Mouse (Mus musculus) midbrain, embryonic 12.5 days (tissue): ENCODE results near the gene Bahcc1. TPM values are rescaled to one million over a fixed set of nuclear protein-coding genes. Genes with fewer than 3 reads are reported as not detected.

Experiments
- ATAC-seq: fragments of 200-750 bp; cut with Nextera tagmentation; 2 replicates; pipeline ENCODE4 v1.8.0; 2017; ENCODE audit warnings: low read depth, moderate TSS enrichment, moderate library complexity; ENCODE audit not compliant: low FRiP score
- H3K27ac ChIP-seq: fragments of 300-500 bp; sonication (generic); replicated peaks from 2 replicates; pipeline ENCODE4 v1.5.1; 2016; ENCODE audit warnings: mild to moderate bottlenecking
- H3K27me3 ChIP-seq: fragments of 300-500 bp; sonication (generic); 2 replicates; pipeline ENCODE4 v1.6.1; 2016; ENCODE audit warnings: mild to moderate bottlenecking
- H3K36me3 ChIP-seq: fragments of 300-500 bp; sonication (generic); 2 replicates; pipeline ENCODE4 v1.6.1; 2016
- H3K4me1 ChIP-seq: fragments of 300-500 bp; sonication (generic); 2 replicates; pipeline ENCODE4 v1.6.1; 2016
- H3K4me2 ChIP-seq: fragments of 300-500 bp; sonication (generic); replicated peaks from 2 replicates; pipeline ENCODE4 v1.6.1; 2016; ENCODE audit warnings: mild to moderate bottlenecking, moderate library complexity
- H3K4me3 ChIP-seq: fragments of 300-500 bp; sonication (generic); 2 replicates; pipeline ENCODE4 v1.5.1; 2016; ENCODE audit warnings: mild to moderate bottlenecking
- H3K9ac ChIP-seq: fragments of 300-500 bp; sonication (generic); replicated peaks from 2 replicates; pipeline ENCODE4 v1.6.1; 2016; ENCODE audit warnings: mild to moderate bottlenecking, moderate library complexity
- H3K9me3 ChIP-seq: fragments of 300-500 bp; sonication (generic); 2 replicates; pipeline ENCODE4 v1.6.1; 2016; ENCODE audit warnings: mild to moderate bottlenecking
- WGBS: fragments of 180-500 bp; shearing (Covaris S2); methylation state at CpG from one replicate; pipeline ENCODE4 v1.1.7; 2016; 5-methylcytosine and 5-hydroxymethylcytosine counted together
- polyA plus RNA-seq: library from polyadenylated mRNA; unstranded; fragments of >200 nt; fragmentation: Nextera tagmentation; extraction: Ambion mirVana; gene quantifications from 2 replicates; pipeline ENCODE4 v1.2.1, GENCODE M21; 2016

The Bahcc1 gene
- polyA plus RNA-seq, 1 experiment from 2014 or later: 26.1 TPM

- H3K4me1 ChIP-seq: peaks cover 64% of the 10 kb centered on the region
- 0% methylated on average over 10 of the region's 10 CpGs for WGBS
- peak overlapping the region; percentile 100 for H3K9ac ChIP-seq
- ATAC-seq: peak; percentile 74
- H3K4me2 ChIP-seq: peak overlapping the region; percentile 90
- no peaks in the 10 kb centered on the region for H3K27me3 ChIP-seq
- peak overlapping the region; percentile 99 for H3K27ac ChIP-seq
- no peaks in the 10 kb centered on the region for H3K9me3 ChIP-seq
- peaks cover 7% of the 10 kb centered on the region; the same call in 1 of the 2 replicates for H3K36me3 ChIP-seq
- peak overlapping the region; percentile 97 for H3K4me3 ChIP-seq
These were observed 7.5 kb downstream of the Bahcc1 start for GRCm38 (mm10) chr11:120240206-120240605.

GRCm38 (mm10) chr11:120240941-120241890 is 8.5 kb downstream of the Bahcc1 start:
- Histone ChIP-seq H3K27ac (peak overlapping the region; percentile 99), H3K9me3 (no peaks in the 10 kb centered on the region), H3K27me3 (no peaks in the 10 kb centered on the region), H3K4me3 (peak overlapping the region; percentile 97), H3K36me3 (peaks cover 7% of the 10 kb centered on the region; the same call in 1 of the 2 replicates), H3K9ac (peak overlapping the region; percentile 100), H3K4me1 (peaks cover 72% of the 10 kb centered on the region), H3K4me2 (peak overlapping the region; percentile 90)
- WGBS: 7% methylated on average over 29 of the region's 29 CpGs
- no peak for ATAC-seq

- Histone ChIP-seq H3K9me3 (no peaks in the 10 kb centered on the region), H3K27ac (peak overlapping the region; percentile 99), H3K4me3 (peak overlapping the region; percentile 97; the same call in 1 of the 2 replicates), H3K4me1 (peaks cover 82% of the 10 kb centered on the region), H3K4me2 (peak overlapping the region; percentile 90), H3K36me3 (peaks cover 4% of the 10 kb centered on the region; the same call in 1 of the 2 replicates), H3K27me3 (no peaks in the 10 kb centered on the region), H3K9ac (peak overlapping the region; percentile 100; the same call in 1 of the 2 replicates)
- whole genome bisulfite sequencing: 32% methylated on average over 6 of the region's 6 CpGs
- no peak for ATAC-seq
These were observed 9.4 kb downstream of the Bahcc1 start for GRCm38 (mm10) chr11:120241981-120242725.

DNA sequence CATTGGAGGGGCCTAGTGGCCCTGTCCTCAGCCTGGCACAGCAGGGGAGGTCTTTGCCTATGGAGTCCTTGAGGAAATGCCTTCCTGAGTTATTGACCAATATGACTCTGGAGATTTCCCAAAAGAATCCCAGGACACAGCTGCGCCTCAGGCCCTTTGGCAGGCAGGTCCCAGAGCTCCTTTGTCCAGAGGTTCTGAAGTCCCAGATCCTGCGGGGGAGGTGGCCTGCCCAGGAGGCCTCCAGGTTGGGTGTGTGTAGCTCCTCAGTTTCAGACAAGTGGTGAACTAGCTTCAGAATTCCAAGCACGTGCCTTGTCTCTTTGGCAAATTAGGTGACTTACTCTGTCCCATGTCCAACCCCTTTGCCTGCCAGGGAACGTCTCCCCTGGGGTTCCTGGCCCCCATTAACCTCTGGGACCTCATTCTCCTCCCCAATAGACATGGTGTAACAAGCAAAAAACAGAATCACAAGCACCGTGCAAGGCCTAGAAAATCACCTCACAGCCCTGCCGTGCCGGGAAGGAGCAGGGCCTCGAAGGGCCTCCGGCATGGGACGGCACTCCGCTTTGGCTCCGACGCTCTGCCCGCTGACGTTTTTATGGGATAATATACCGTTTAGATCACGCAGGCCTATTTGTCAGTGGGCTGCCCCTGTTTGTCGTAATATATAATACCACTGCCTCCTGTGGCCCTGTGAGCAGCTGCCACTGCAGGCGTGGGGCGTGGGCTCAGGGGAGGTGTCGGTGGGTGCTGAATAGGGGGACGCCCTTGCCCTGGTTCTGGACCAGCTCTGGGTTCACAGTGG is 10.2 kb downstream of the Bahcc1 start:
- H3K4me2 ChIP-seq: peak overlapping the region; percentile 90
- no peaks in the 10 kb centered on the region for H3K27me3 ChIP-seq
- no peak for ATAC-seq
- 44% methylated on average over 22 of the region's 22 CpGs for WGBS
- no peaks in the 10 kb centered on the region for H3K36me3 ChIP-seq
- H3K27ac ChIP-seq: peak overlapping the region; percentile 99
- H3K4me3 ChIP-seq: no peak overlapping the region
- no peaks in the 10 kb centered on the region for H3K9me3 ChIP-seq
- H3K9ac ChIP-seq: peak overlapping the region; percentile 49; the same call in 1 of the 2 replicates
- H3K4me1 ChIP-seq: peaks cover 85% of the 10 kb centered on the region

DNA sequence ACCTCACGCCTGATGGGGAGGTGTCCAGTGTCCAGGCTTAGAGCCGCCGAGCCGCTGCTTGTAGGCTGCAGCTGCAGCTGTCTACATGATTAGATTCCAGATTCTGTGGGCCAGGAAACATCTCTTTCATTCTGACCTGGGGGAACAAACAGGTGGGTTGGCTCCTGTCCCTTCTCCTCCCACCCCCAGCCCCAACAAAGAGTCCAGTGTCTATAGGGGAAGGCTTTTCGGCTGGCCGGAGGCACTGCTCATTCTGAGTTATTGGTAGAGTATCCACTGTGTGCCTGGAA is 10.7 kb downstream of the Bahcc1 start:
- Histone ChIP-seq H3K27me3 (no peaks in the 10 kb centered on the region), H3K9me3 (no peaks in the 10 kb centered on the region), H3K4me2 (peak overlapping the region; percentile 90), H3K4me3 (no peak overlapping the region), H3K27ac (peak overlapping the region; percentile 99), H3K4me1 (peaks cover 89% of the 10 kb centered on the region), H3K36me3 (no peaks in the 10 kb centered on the region), H3K9ac (peak overlapping the region; percentile 49; the same call in 1 of the 2 replicates)
- no peak for ATAC-seq
- WGBS: 40% methylated on average over 6 of the region's 6 CpGs

GRCm38 (mm10) chr11:120248160-120248793 is 15.5 kb downstream of the Bahcc1 start:
- no peak overlapping the region for H3K4me2 ChIP-seq
- H3K9ac ChIP-seq: peak overlapping the region; percentile 24; the same call in 1 of the 2 replicates
- WGBS: 84% methylated on average over 10 of the region's 10 CpGs
- no peaks in the 10 kb centered on the region for H3K9me3 ChIP-seq
- no peaks in the 10 kb centered on the region for H3K36me3 ChIP-seq
- peaks cover 83% of the 10 kb centered on the region for H3K4me1 ChIP-seq
- H3K4me3 ChIP-seq: no peak overlapping the region
- no peak for ATAC-seq
- H3K27me3 ChIP-seq: no peaks in the 10 kb centered on the region
- peak overlapping the region; percentile 42 for H3K27ac ChIP-seq

- Histone ChIP-seq H3K27me3 (no peaks in the 10 kb centered on the region), H3K4me3 (no peak overlapping the region), H3K27ac (no peak overlapping the region), H3K9me3 (no peaks in the 10 kb centered on the region), H3K4me2 (no peak overlapping the region), H3K4me1 (peaks cover 83% of the 10 kb centered on the region), H3K9ac (peak overlapping the region; percentile 24; the same call in 1 of the 2 replicates), H3K36me3 (no peaks in the 10 kb centered on the region)
- WGBS: 87% methylated on average over 6 of the region's 6 CpGs
- ATAC-seq: no peak
These were observed 16.2 kb downstream of the Bahcc1 start for GRCm38 (mm10) chr11:120248899-120249298.

GRCm38 (mm10) chr11:120250991-120251949 is 18.5 kb downstream of the Bahcc1 start:
- Histone ChIP-seq H3K4me1 (peaks cover 86% of the 10 kb centered on the region), H3K4me2 (no peak overlapping the region), H3K4me3 (no peak overlapping the region), H3K27ac (peak overlapping the region; percentile 52), H3K36me3 (no peaks in the 10 kb centered on the region), H3K27me3 (no peaks in the 10 kb centered on the region), H3K9ac (0 out of 2 replicates have a peak overlapping the region, but pooled peaks have one; percentile 24), H3K9me3 (no peaks in the 10 kb centered on the region)
- 75% methylated on average over 18 of the region's 18 CpGs for WGBS
- no peak for ATAC-seq

GRCm38 (mm10) chr11:120251950-120252308 is 19.2 kb downstream of the Bahcc1 start:
- H3K27ac ChIP-seq: peak overlapping the region; percentile 52; the same call in 1 of the 2 replicates
- no peak overlapping the region for H3K4me2 ChIP-seq
- WGBS: 58% methylated on average over 6 of the region's 6 CpGs
- peaks cover 86% of the 10 kb centered on the region for H3K4me1 ChIP-seq
- H3K9ac ChIP-seq: peak overlapping the region; percentile 24; the same call in 1 of the 2 replicates
- no peaks in the 10 kb centered on the region for H3K9me3 ChIP-seq
- H3K4me3 ChIP-seq: no peak overlapping the region
- H3K27me3 ChIP-seq: no peaks in the 10 kb centered on the region
- no peaks in the 10 kb centered on the region for H3K36me3 ChIP-seq
- ATAC-seq: no peak

- Histone ChIP-seq H3K27me3 (no peaks in the 10 kb centered on the region), H3K36me3 (no peaks in the 10 kb centered on the region), H3K4me1 (peaks cover 86% of the 10 kb centered on the region), H3K9me3 (no peaks in the 10 kb centered on the region), H3K4me2 (no peak overlapping the region), H3K27ac (peak overlapping the region; percentile 52; the same call in 1 of the 2 replicates), H3K9ac (peak overlapping the region; percentile 31; the same call in 1 of the 2 replicates), H3K4me3 (no peak overlapping the region)
- 31% methylated on average over 5 of the region's 5 CpGs for WGBS
- no peak for ATAC-seq
These were observed 19.7 kb downstream of the Bahcc1 start for GRCm38 (mm10) chr11:120252398-120252797.
